Comparison of ENCODE assay signal across 7 mouse cellular contexts in genomic region chr17:80943835-80944529, GRCm38 (mm10). TPM values are rescaled to one million over a fixed set of nuclear protein-coding genes. Genes with fewer than 3 reads are reported as not detected.
DNase-seq lines count a peak whose midpoint lies in the region; ATAC-seq and TF ChIP-seq lines count a peak whose summit lies in the region.

No protein-coding gene starts in this region.

- peak overlapping the region; percentile 100 for H3K4me2 ChIP-seq in lung, embryonic 15.5 days
- H3K4me2 ChIP-seq in embryonic facial prominence, embryonic 13.5 days, result peak overlapping the region; percentile 100
- H3K4me2 ChIP-seq in stomach, embryonic 14.5 days (replicated peaks; ENCODE audit: low read depth, low read length), result peak overlapping the region; percentile 100

- H3K27ac ChIP-seq in lung, embryonic 15.5 days, result no peak overlapping the region
- no peak overlapping the region for H3K27ac ChIP-seq in embryonic facial prominence, embryonic 13.5 days
- H3K27ac ChIP-seq in limb, embryonic 10.5 days, result peak overlapping the region; percentile 85
- H3K27ac ChIP-seq in stomach, embryonic 14.5 days (ENCODE audit: low read length), result no peak overlapping the region
- no peak overlapping the region for H3K27ac ChIP-seq in thymus, adult 2 months (ENCODE audit: control insufficient read depth, insufficient read depth, low read length)

- 11% methylated on average over 16 of the region's 26 CpGs for WGBS in lung, embryonic 15.5 days
- 4% methylated on average over 25 of the region's 26 CpGs for WGBS in embryonic facial prominence, embryonic 13.5 days
- 4% methylated on average over 24 of the region's 26 CpGs for WGBS in limb, embryonic 10.5 days
- 12% methylated on average over 18 of the region's 26 CpGs for WGBS in stomach, embryonic 14.5 days
- 11% methylated on average over 26 of the region's 26 CpGs for WGBS in thymus, adult 2 months

- H3K9ac ChIP-seq in lung, embryonic 15.5 days, result peak overlapping the region; percentile 64
- H3K9ac ChIP-seq in embryonic facial prominence, embryonic 13.5 days, result peak overlapping the region; percentile 74
- peak overlapping the region; percentile 50; the same call in 1 of the 2 replicates for H3K9ac ChIP-seq in stomach, embryonic 14.5 days (replicated peaks; ENCODE audit: low read depth, low read length)

- peak; percentile 21; the same call in 1 of the 2 replicates for ATAC-seq in lung, embryonic 15.5 days (ENCODE audit: borderline replicate concordance, extremely low read depth, low FRiP score, low TSS enrichment)
- no peak for ATAC-seq in embryonic facial prominence, embryonic 13.5 days (ENCODE audit: insufficient number of reproducible peaks, insufficient read depth, low FRiP score, low TSS enrichment, low read depth)
- no peak for ATAC-seq in stomach, embryonic 14.5 days (ENCODE audit: insufficient number of reproducible peaks, insufficient read depth, low FRiP score, low read depth)

- no peaks in the 10 kb centered on the region for H3K9me3 ChIP-seq in lung, embryonic 15.5 days
- H3K9me3 ChIP-seq in embryonic facial prominence, embryonic 13.5 days, result no peaks in the 10 kb centered on the region
- H3K9me3 ChIP-seq in limb, embryonic 10.5 days (replicated peaks), result no peaks in the 10 kb centered on the region
- no peaks in the 10 kb centered on the region for H3K9me3 ChIP-seq in stomach, embryonic 14.5 days (ENCODE audit: control insufficient read depth, low read depth, low read length)

- DNase-seq in lung, postnatal 25 days (ENCODE audit: low spot score), result no peak
- DNase-seq in limb, embryonic 10.5 days (ENCODE audit: low spot score), result no peak
- no peak for DNase-seq in thymus, adult 2 months
- DNase-seq in ovary, postnatal 14 days (ENCODE audit: low spot score), result no peak

- no peak for TF ChIP-seq CTCF in thymus, adult 2 months (IDR thresholded peaks at IDR 0.05; ENCODE audit: borderline replicate concordance, control insufficient read depth, extremely low read depth, insufficient read depth, low read length, poor library complexity)

- H3K36me3 ChIP-seq in lung, embryonic 15.5 days, result no peaks in the 10 kb centered on the region
- H3K36me3 ChIP-seq in embryonic facial prominence, embryonic 13.5 days, result no peaks in the 10 kb centered on the region
- no peaks in the 10 kb centered on the region for H3K36me3 ChIP-seq in limb, embryonic 10.5 days
- H3K36me3 ChIP-seq in stomach, embryonic 14.5 days (ENCODE audit: control insufficient read depth, insufficient read depth, low read length), result no peaks in the 10 kb centered on the region
- no peaks in the 10 kb centered on the region for H3K36me3 ChIP-seq in thymus, adult 2 months (ENCODE audit: control insufficient read depth, insufficient read depth, low read length)

- no peak for TF ChIP-seq POLR2A in thymus, adult 2 months (IDR thresholded peaks at IDR 0.05; ENCODE audit: control insufficient read depth, extremely low read depth, insufficient read depth, low read length, poor library complexity)

- peaks cover 4% of the 10 kb centered on the region; the same call in 1 of the 2 replicates for H3K4me1 ChIP-seq in lung, embryonic 15.5 days
- no peaks in the 10 kb centered on the region for H3K4me1 ChIP-seq in embryonic facial prominence, embryonic 13.5 days
- H3K4me1 ChIP-seq in limb, embryonic 10.5 days, result peaks cover 11% of the 10 kb centered on the region
- no peaks in the 10 kb centered on the region for H3K4me1 ChIP-seq in stomach, embryonic 14.5 days (ENCODE audit: control insufficient read depth, insufficient read depth, low read length)
- peaks cover 2% of the 10 kb centered on the region; the same call in 1 of the 2 replicates for H3K4me1 ChIP-seq in thymus, adult 2 months (replicated peaks; ENCODE audit: control insufficient read depth, insufficient read depth, low read length)

- peaks cover 38% of the 10 kb centered on the region; the same call in 1 of the 2 replicates for H3K27me3 ChIP-seq in lung, embryonic 15.5 days
- H3K27me3 ChIP-seq in embryonic facial prominence, embryonic 13.5 days, result peaks cover 54% of the 10 kb centered on the region
- H3K27me3 ChIP-seq in limb, embryonic 10.5 days (ENCODE audit: low read depth, poor library complexity, severe bottlenecking), result peaks cover 61% of the 10 kb centered on the region
- peaks cover 11% of the 10 kb centered on the region; the same call in 1 of the 2 replicates for H3K27me3 ChIP-seq in stomach, embryonic 14.5 days (ENCODE audit: control insufficient read depth, insufficient read depth, low read length)
- peaks cover 12% of the 10 kb centered on the region for H3K27me3 ChIP-seq in thymus, adult 2 months (ENCODE audit: control insufficient read depth, insufficient read depth, low read length)

- H3K4me3 ChIP-seq in lung, embryonic 15.5 days, result peak overlapping the region; percentile 67
- H3K4me3 ChIP-seq in embryonic facial prominence, embryonic 13.5 days, result peak overlapping the region; percentile 73
- H3K4me3 ChIP-seq in limb, embryonic 10.5 days, result peak overlapping the region; percentile 85
- peak overlapping the region; percentile 60 for H3K4me3 ChIP-seq in stomach, embryonic 14.5 days (ENCODE audit: low read depth, low read length)
- H3K4me3 ChIP-seq in thymus, adult 2 months (ENCODE audit: control insufficient read depth, insufficient read depth, low read length), result no peak overlapping the region

RNA-seq across cellular contexts. Expression of gene Tmem178, which starts 0.5 kb away (rescaled TPM):
- 16.1 and 16.5 TPM in 2 replicates for polyA plus RNA-seq in lung, embryonic 15.5 days (2015; fragmentation: Nextera tagmentation; extraction: Ambion mirVana)
- 4.7 and 6.8 TPM in 2 replicates for polyA plus RNA-seq in embryonic facial prominence, embryonic 13.5 days (2015; fragmentation: Nextera tagmentation; extraction: Ambion mirVana)
- 3.1 and 5.5 TPM in 2 replicates for polyA plus RNA-seq in limb, embryonic 10.5 days (2016; fragmentation: Nextera tagmentation; extraction: Ambion mirVana)
- 4.5 and 5.6 TPM in 2 replicates for polyA plus RNA-seq in stomach, embryonic 14.5 days (2014; fragmentation: Nextera tagmentation; extraction: Ambion mirVana)
- 0.09 and 0.23 TPM in 2 replicates for polyA plus RNA-seq in thymus, adult 2 months (2012; rRNA removed)
